Mouse (Mus musculus) myocyte (in vitro differentiated cells): ENCODE data around the gene Dlg2. TPM values are rescaled to one million over a fixed set of nuclear protein-coding genes. Genes with fewer than 3 reads are reported as not detected.

Experiments used
- H3K27me3 ChIP-seq: one replicate; pipeline ENCODE4 v1.6.1; 2011; ENCODE audit not compliant: control insufficient read depth, insufficient read depth, insufficient read length
- H3K36me3 ChIP-seq: one replicate; pipeline ENCODE4 v1.6.1; 2011; ENCODE audit not compliant: control insufficient read depth, insufficient read depth
- H3K4me2 ChIP-seq: one replicate; pipeline ENCODE4 v1.6.1; 2011; ENCODE audit warnings: low read depth, control low read depth
- H3K4me3 ChIP-seq: one replicate; pipeline ENCODE4 v1.5.1; 2011; ENCODE audit warnings: mild to moderate bottlenecking, control low read depth, moderate library complexity
- H3K79me2 ChIP-seq: one replicate; pipeline ENCODE4 v1.6.1; 2011; ENCODE audit not compliant: control insufficient read depth, insufficient read depth
- H3ac ChIP-seq: one replicate; pipeline ENCODE4 v1.6.1; 2011; ENCODE audit not compliant: control insufficient read depth, insufficient read length
- CEBPB ChIP-seq: IDR thresholded peaks from 2 replicates; pipeline ENCODE4 v1.6.1; 2011; ENCODE audit warnings: mild to moderate bottlenecking, moderate library complexity; ENCODE audit not compliant: poor library complexity, insufficient read depth, severe bottlenecking
- E2F4 ChIP-seq: IDR thresholded peaks from one replicate; pipeline ENCODE4 v1.6.1; 2011; ENCODE audit warnings: mild to moderate bottlenecking, control low read depth, moderate library complexity; ENCODE audit not compliant: insufficient read depth
- MAX ChIP-seq: IDR thresholded peaks from one replicate; pipeline ENCODE4 v1.6.1; 2011; ENCODE audit warnings: low read depth, mild to moderate bottlenecking, control low read depth
- MYOD1 ChIP-seq, 3 experiments: IDR thresholded peaks; one replicate each; pipeline ENCODE4 v1.6.1; 2011; ENCODE audit warnings: control low read depth in 2 of 3, low read depth in 2 of 3, mild to moderate bottlenecking in 2 of 3, moderate library complexity in 1 of 3; ENCODE audit not compliant: insufficient read length in 2 of 3, control insufficient read depth in 1 of 3
- MYOG ChIP-seq, 3 experiments: IDR thresholded peaks; one replicate each; pipeline ENCODE4 v1.6.1; 2011; ENCODE audit warnings: control low read depth in 2 of 3, low read depth in 2 of 3, mild to moderate bottlenecking in 2 of 3; ENCODE audit not compliant: insufficient read length in 2 of 3, control insufficient read depth in 1 of 3, insufficient read depth in 1 of 3
- POLR2A ChIP-seq: IDR thresholded peaks from one replicate; pipeline ENCODE4 v1.6.1; 2011; ENCODE audit warnings: low read depth, mild to moderate bottlenecking, control low read depth, moderate library complexity; ENCODE audit not compliant: insufficient read length
- POLR2AphosphoS2 ChIP-seq: IDR thresholded peaks from one replicate; pipeline ENCODE4 v1.6.1; 2011; ENCODE audit warnings: low read depth, control low read depth; ENCODE audit not compliant: insufficient read length
- REST ChIP-seq: IDR thresholded peaks from one replicate; pipeline ENCODE4 v1.6.1; 2011; ENCODE audit warnings: mild to moderate bottlenecking, control low read depth, moderate library complexity; ENCODE audit not compliant: insufficient read depth, insufficient read length
- SRF ChIP-seq: IDR thresholded peaks from one replicate; pipeline ENCODE4 v1.6.1; 2011; ENCODE audit warnings: low read depth; ENCODE audit not compliant: control insufficient read depth, insufficient read length
- TCF12 ChIP-seq: IDR thresholded peaks from one replicate; pipeline ENCODE4 v1.6.1; 2011; ENCODE audit warnings: mild to moderate bottlenecking, control low read depth; ENCODE audit not compliant: poor library complexity, insufficient read depth, severe bottlenecking
- TCF3 ChIP-seq: IDR thresholded peaks from one replicate; pipeline ENCODE4 v1.6.1; 2011; ENCODE audit warnings: low read depth, control low read depth; ENCODE audit not compliant: insufficient read length
- USF1 ChIP-seq: IDR thresholded peaks from one replicate; pipeline ENCODE4 v1.6.1; 2011; ENCODE audit warnings: low read depth, mild to moderate bottlenecking, control low read depth, moderate library complexity
- polyA plus RNA-seq: library from polyadenylated mRNA; unstranded; fragments of >200 nt; fragmentation: generic; extraction: Trizol; gene quantifications from one replicate; pipeline ENCODE4 v1.2.1, GENCODE M21; 2012; ENCODE audit warnings: missing spikeins

Dlg2 gene
- polyA plus RNA-seq, 1 experiment, result 0.65 TPM

DNA sequence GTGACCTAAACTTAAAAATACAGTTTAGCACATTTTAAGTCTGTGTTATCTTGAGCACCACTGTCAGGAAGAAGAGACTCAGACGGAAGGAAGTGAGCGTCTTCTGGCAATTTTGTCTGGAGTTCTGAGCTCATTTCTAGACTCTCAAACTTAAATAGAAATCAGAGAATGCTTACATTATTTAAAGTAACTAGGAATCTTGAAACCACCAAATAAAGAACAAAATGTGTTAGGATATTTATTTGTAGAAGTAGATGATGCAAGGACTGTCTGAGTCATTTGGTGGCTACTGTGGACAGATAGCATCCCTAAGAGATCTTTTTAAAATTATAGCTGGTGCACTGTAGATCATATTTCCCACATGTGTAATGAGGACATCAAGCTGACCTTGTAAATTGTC is 1557.8 kb downstream of the Dlg2 start:
- no peaks in the 10 kb centered on the region for H3K36me3 ChIP-seq
- H3K4me2 ChIP-seq, result no peak overlapping the region
- TF ChIP-seq REST (no peak), MYOD1 (IDR thresholded peaks at IDR 0.05; ENCODE audit: control insufficient read depth in 1 of 3, insufficient read length in 2 of 3, low read depth in 2 of 3) (no peak), USF1 (no peak), CEBPB (0 out of 2 replicates have a peak, but pooled peaks have one; percentile 31)
- H3K27me3 ChIP-seq, result no peaks in the 10 kb centered on the region
- no peak overlapping the region for H3ac ChIP-seq
- no peak overlapping the region for H3K4me3 ChIP-seq
- no peaks in the 10 kb centered on the region for H3K79me2 ChIP-seq

DNA sequence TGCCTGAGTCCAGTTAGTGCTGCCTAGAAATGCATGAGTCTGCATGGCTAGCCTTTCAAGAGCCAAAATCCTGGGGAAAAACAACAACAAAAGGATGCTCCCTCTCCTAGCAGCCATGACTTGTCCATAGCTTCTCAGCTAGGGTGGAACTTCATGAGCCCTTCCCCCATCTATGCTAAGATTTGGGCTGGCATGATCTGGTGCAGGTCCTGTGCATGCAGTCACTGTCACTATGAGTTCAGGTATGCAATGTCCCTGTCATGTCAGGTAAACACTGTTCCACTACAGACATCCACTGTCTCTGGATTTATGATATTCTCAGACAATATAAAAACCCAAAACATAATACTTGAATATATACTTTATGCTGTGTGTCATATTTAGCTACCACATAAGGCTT is 1563.7 kb downstream of the Dlg2 start:
- H3K27me3 ChIP-seq, result no peaks in the 10 kb centered on the region
- no peak overlapping the region for H3ac ChIP-seq
- TF ChIP-seq TCF12 (no peak), POLR2A (no peak), POLR2AphosphoS2 (no peak)
- no peaks in the 10 kb centered on the region for H3K36me3 ChIP-seq
- H3K4me3 ChIP-seq, result no peak overlapping the region
- no peak overlapping the region for H3K4me2 ChIP-seq
- no peaks in the 10 kb centered on the region for H3K79me2 ChIP-seq

DNA sequence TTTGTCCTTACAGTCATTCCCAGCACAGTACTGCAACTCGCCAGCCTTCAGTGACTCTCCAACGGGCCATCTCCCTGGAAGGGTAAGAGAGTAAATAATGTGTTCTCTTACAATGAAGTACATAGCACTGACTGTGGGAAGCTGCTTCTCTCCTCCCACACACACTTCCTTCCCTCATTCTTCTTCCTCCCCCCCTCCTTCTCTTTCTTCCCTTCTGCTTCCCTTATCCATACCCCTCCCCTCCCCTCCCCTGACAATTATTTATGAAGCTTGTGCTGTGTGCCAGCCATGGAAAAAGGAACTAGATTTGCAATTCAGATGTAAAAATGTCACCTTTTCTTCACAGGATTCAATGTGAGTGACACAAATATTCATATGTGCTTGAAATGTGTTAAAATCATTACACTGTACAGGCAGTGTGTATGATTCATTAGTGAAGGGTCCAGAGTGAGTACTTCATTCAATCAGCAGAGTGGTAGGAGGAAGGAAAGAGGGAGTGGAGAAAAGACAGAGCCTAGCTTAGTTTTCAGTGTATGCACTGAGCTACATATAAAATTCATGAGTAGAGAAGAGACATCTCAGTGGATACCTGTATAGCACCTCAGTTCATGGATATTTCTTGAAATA is 1564.4 kb downstream of the Dlg2 start:
- no peak overlapping the region for H3K4me3 ChIP-seq
- no peak for TF ChIP-seq CEBPB
- no peak for TF ChIP-seq MYOG (IDR thresholded peaks at IDR 0.05; ENCODE audit: control insufficient read depth in 1 of 3, insufficient read depth in 1 of 3, insufficient read length in 2 of 3, low read depth in 2 of 3)
- no peak for TF ChIP-seq POLR2AphosphoS2
- no peak for TF ChIP-seq USF1
- no peak for TF ChIP-seq TCF12
- no peak for TF ChIP-seq SRF
- TF ChIP-seq MAX, result no peak
- TF ChIP-seq REST, result no peak
- no peak for TF ChIP-seq MYOD1 (IDR thresholded peaks at IDR 0.05; ENCODE audit: control insufficient read depth in 1 of 3, insufficient read length in 2 of 3, low read depth in 2 of 3)
- no peak for TF ChIP-seq POLR2A
- TF ChIP-seq E2F4, result no peak
- no peak for TF ChIP-seq TCF3
- H3K36me3 ChIP-seq, result no peaks in the 10 kb centered on the region
- no peaks in the 10 kb centered on the region for H3K27me3 ChIP-seq
- no peak overlapping the region for H3K4me2 ChIP-seq
- no peak overlapping the region for H3ac ChIP-seq
- H3K79me2 ChIP-seq, result no peaks in the 10 kb centered on the region

DNA sequence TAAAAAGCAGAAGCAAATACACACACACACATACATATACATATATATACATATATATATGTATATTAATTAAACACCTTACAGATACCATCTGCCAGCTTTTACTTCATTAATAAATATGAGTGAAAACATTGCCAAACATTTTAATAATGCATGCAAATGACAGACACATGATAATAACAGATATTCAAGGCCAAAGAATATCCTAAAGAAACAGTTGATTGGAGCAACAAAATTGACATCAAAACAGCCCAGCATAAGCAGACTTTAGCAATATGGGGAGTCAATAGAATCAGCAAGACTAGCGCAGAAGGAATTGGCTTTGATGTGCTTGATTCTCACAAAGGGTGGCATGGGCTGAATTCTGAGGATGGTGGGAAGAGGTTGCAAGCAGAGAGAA is 1568.5 kb downstream of the Dlg2 start:
- Histone ChIP-seq H3K27me3 (no peaks in the 10 kb centered on the region), H3ac (no peak overlapping the region), H3K79me2 (no peaks in the 10 kb centered on the region), H3K4me2 (no peak overlapping the region), H3K4me3 (no peak overlapping the region), H3K36me3 (no peaks in the 10 kb centered on the region)
- TF ChIP-seq SRF (no peak), CEBPB (no peak), USF1 (no peak), E2F4 (no peak), MYOD1 (IDR thresholded peaks at IDR 0.05; ENCODE audit: control insufficient read depth in 1 of 3, insufficient read length in 2 of 3, low read depth in 2 of 3) (no peak), REST (no peak)

DNA sequence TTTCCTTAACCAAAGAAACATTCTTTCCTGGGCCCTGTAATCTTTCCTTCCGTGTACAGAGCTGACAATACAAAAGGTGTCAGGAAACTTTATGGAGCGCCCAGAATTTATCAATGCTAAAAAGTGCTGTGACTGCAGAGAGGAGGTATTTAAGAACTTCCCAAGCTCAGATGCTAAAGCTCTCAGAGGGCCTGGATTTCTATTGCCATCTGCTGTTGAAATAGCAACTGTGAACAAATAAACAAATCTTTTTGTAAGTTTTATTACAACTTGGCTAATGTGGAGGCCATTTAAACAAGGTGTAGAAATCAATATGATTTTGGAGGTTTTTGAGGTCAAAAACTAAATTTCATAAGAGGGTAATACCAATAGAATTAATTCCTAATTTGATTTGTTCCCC is 1570.8 kb downstream of the Dlg2 start:
- TF ChIP-seq SRF (no peak), POLR2A (no peak), TCF3 (no peak), MYOD1 (IDR thresholded peaks at IDR 0.05; ENCODE audit: control insufficient read depth in 1 of 3, insufficient read length in 2 of 3, low read depth in 2 of 3) (no peak), USF1 (no peak), CEBPB (no peak), MAX (no peak), POLR2AphosphoS2 (no peak)
- Histone ChIP-seq H3K4me3 (no peak overlapping the region), H3ac (no peak overlapping the region), H3K4me2 (no peak overlapping the region), H3K27me3 (no peaks in the 10 kb centered on the region), H3K79me2 (no peaks in the 10 kb centered on the region), H3K36me3 (no peaks in the 10 kb centered on the region)

DNA sequence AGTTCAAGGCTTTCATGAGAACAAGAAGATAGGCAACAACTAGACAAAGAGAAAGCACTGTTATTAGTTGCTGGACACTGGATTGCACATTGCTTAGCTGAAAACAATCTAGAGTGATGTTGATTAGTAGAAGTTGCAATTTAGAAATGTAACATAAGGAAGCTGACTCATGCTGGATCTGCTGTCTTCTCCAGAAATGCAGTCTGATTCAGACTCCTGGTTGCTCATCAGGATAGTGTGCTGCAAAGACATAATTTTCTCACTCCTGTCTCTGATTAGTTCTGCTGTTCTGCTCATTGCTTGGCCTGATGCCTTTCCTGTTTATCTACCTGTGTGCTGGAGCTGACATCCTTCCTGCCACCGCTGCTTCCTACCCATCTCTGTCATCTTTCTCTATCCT is 1572.4 kb downstream of the Dlg2 start:
- Histone ChIP-seq H3K27me3 (no peaks in the 10 kb centered on the region), H3K79me2 (no peaks in the 10 kb centered on the region), H3K4me2 (peak overlapping the region; percentile 46), H3K36me3 (no peaks in the 10 kb centered on the region), H3K4me3 (no peak overlapping the region), H3ac (no peak overlapping the region)
- TF ChIP-seq E2F4 (no peak), USF1 (no peak), SRF (no peak), TCF12 (no peak), MYOG (IDR thresholded peaks at IDR 0.05; ENCODE audit: control insufficient read depth in 1 of 3, insufficient read depth in 1 of 3, insufficient read length in 2 of 3, low read depth in 2 of 3) (no peak), POLR2A (no peak), MAX (no peak), MYOD1 (IDR thresholded peaks at IDR 0.05; ENCODE audit: control insufficient read depth in 1 of 3, insufficient read length in 2 of 3, low read depth in 2 of 3) (no peak), CEBPB (no peak), REST (no peak), POLR2AphosphoS2 (no peak), TCF3 (no peak)
